Mouse (Mus musculus) gastrocnemius, adult 2 months (tissue): ENCODE results near the gene Pakap. TPM values are rescaled to one million over a fixed set of nuclear protein-coding genes. Genes with fewer than 3 reads are reported as not detected.

Source experiments
- DNase-seq: peaks from one replicate; pipeline ENCODE4 v3.0.0; 2022
- H3K27ac ChIP-seq: fragments of 200-600 bp; 2 replicates; pipeline ENCODE4 v1.8.1; 2022; ENCODE audit warnings: mild to moderate bottlenecking
- H3K4me3 ChIP-seq: fragments of 200-600 bp; 2 replicates; pipeline ENCODE4 v1.8.1; 2022; ENCODE audit warnings: mild to moderate bottlenecking, moderate library complexity
- CTCF ChIP-seq: fragments of 200-600 bp; IDR thresholded peaks from 2 replicates; pipeline ENCODE4 v1.8.1; 2022; ENCODE audit warnings: antibody characterized with exemption, mild to moderate bottlenecking, moderate library complexity
- intact Hi-C: fragments of 180-260 bp; cut with DNase I; formaldehyde crosslinking; loops from one replicate; pipeline ENCODE4 v1.15.1; 2025
- total RNA-seq, 2 experiments: library from RNA; stranded (reverse); gene quantifications; 2 replicates each; pipeline ENCODE4 v1.2.3; 2021

Gene Pakap
- total RNA-seq, 2 experiments from 2014 or later, result 4.9 to 7.0 TPM

DNA sequence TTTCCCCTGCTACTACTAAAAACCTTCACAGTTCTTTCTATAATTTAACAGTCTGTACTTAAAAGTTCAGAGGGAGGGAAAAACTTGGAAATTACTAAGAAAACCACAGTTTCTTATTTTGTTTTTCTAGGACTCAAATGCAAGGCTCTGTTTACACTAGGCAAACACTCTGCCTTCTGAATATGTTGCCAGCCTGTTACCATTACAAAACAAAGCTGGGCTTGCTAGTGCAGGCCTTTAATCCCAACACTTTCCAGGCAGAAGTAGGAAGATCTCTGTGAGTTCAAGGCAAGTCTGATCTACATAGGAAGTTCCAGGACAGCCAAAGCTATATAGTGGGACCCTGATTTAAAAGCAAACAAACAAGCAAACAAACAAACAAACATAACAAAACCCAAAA is 207.6 kb downstream of the Pakap start:
- TF ChIP-seq CTCF, result no peak
- intact Hi-C loops, result loop anchor here (5.0 kb wide), 1 partner anchor 33 kb away; no protein-coding TSS in a partner anchor
- DNase-seq, result no peak
- no peak overlapping the region for H3K4me3 ChIP-seq
- H3K27ac ChIP-seq, result no peak overlapping the region

DNA sequence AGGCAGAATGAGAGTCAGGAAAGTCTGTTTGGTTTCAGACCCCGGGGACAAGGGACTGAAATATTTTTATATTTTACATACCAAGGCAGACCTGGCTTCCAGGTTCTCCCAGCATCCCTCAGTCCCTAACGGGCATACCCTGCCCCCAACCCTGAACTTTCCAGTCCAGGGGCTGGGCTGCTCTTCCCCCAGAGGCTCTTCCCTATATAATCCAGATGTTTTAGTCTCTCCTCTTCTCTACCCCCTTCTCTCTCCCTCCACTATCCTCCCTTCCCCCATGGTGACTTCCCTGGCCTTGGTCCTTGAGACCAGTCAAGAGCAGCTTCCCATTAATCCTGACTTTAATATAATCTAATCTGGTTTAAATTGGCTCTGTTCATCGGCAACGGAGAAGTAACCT is 212.4 kb downstream of the Pakap start:
- DNase-seq, result no peak
- intact Hi-C loops, result loop anchor here (5.0 to 10.0 kb wide), 2 partner anchors 67 to 104 kb away; no protein-coding TSS in a partner anchor
- H3K4me3 ChIP-seq, result no peak overlapping the region
- no peak for TF ChIP-seq CTCF
- H3K27ac ChIP-seq, result peak overlapping the region; percentile 46

GRCm38 (mm10) chr4:57780833-57781641 is 213.1 kb downstream of the Pakap start:
- Histone ChIP-seq H3K4me3 (peak overlapping the region; percentile 28), H3K27ac (peak overlapping the region; percentile 46)
- intact Hi-C loops, result loop anchor here (5.0 to 10.0 kb wide), 2 partner anchors 66 to 104 kb away; no protein-coding TSS in a partner anchor
- peak; percentile 30 for DNase-seq
- TF ChIP-seq CTCF, result no peak

GRCm38 (mm10) chr4:57781994-57782393 is 214.0 kb downstream of the Pakap start:
- TF ChIP-seq CTCF, result peak; percentile 43
- H3K4me3 ChIP-seq, result peak overlapping the region; percentile 81
- peak; percentile 86 for DNase-seq
- intact Hi-C loops, result loop anchor here (5.0 to 10.0 kb wide), 2 partner anchors 65 to 103 kb away; no protein-coding TSS in a partner anchor
- H3K27ac ChIP-seq, result peak overlapping the region; percentile 80

DNA sequence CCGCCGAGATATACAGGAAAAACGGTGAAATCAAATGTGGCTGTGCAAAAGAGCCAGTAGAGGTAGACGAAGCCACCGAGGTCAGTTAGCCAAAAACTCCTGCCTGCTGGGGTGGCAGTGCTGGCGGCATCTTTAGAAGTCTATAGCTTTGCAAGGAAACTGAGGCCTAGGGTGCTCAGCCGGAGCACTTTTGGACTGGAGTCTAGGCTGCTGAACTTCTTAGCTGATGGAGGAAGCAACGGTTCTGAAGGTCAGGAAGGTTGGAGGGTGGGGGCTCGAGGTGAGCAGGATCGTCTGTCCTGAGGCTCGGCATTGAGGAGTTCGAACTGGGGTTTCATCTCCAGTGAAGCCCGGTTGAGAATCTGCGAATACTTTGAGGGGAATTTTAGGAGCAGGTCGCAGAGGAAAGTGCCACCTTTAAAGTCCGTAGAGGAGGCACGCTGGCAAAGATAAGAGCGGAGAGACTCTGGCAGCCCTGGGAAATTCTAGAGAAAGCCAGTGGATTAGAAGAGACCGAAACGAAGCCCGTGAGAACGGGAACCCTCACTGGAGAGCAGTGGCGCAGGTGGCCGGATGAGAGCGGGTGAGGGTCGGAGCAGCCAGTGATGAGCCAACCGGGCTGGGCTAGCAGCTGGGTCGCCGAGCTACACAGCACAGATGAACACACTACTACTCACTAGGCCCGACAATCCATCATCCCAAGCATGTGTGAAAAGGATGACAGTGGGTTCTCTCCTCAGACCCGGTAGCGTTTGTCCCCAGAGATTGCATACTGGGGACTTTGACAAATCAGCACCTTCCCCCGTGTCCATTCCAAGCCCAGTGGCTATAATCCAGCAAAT is 214.8 kb downstream of the Pakap start:
- peak overlapping the region; percentile 81 for H3K4me3 ChIP-seq
- DNase-seq, result peak; percentile 26
- no peak for TF ChIP-seq CTCF
- H3K27ac ChIP-seq, result peak overlapping the region; percentile 80
- intact Hi-C loops, result loop anchor here (5.0 to 10.0 kb wide), 2 partner anchors 65 to 102 kb away; no protein-coding TSS in a partner anchor

DNA sequence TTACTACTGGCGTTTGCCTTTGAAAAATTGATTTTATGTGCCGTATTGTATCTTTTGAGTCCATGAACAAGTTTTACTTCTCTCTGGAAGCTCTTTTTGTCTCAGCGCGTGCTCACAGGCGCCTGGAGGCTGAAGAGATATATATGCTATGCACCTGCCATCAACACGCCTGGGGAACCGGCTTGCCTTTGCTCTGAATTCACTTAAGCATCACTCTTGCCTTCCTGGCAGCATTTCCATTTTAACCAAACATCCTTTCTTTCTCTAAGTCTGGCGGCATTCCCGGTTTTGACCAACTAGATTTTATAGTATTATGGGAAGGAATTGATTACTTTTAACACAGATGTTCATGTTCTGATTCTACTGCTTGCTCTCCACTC is 215.4 kb downstream of the Pakap start:
- intact Hi-C loops, result loop anchor here (5.0 to 10.0 kb wide), 2 partner anchors 64 to 101 kb away; no protein-coding TSS in a partner anchor
- Histone ChIP-seq H3K4me3 (peak overlapping the region; percentile 81), H3K27ac (peak overlapping the region; percentile 80)
- no peak for TF ChIP-seq CTCF
- DNase-seq, result no peak

- peak overlapping the region; percentile 81 for H3K4me3 ChIP-seq
- intact Hi-C loops, result loop anchor here (5.0 to 10.0 kb wide), 2 partner anchors 63 to 101 kb away; no protein-coding TSS in a partner anchor
- DNase-seq, result peak; percentile 55
- no peak for TF ChIP-seq CTCF
- peak overlapping the region; percentile 80 for H3K27ac ChIP-seq
Observed at GRCm38 (mm10) chr4:57783853-57784600, 216.0 kb downstream of the Pakap start.

DNA sequence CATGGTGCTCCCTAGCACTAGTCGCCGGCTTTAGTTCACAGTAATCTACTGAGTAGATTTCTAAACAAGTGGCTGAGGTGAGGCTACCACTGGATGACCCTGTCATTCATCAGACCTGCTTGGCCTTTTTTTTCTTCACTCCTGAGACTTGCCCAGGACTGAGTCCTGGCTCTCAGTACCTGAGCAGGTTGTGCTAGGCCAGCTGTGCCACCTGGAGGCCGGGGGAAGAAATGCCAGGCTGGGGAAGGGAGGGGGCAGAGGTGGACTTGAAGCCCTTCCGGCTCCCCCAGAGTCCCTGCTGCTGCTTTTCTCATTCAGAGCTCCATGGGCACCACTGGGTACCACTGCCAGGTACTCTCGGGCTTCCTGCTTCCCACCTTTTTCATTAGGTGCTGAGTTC is 220.7 kb downstream of the Pakap start:
- Histone ChIP-seq H3K27ac (no peak overlapping the region), H3K4me3 (no peak overlapping the region)
- TF ChIP-seq CTCF, result peak; percentile 73
- peak; percentile 66 for DNase-seq
- intact Hi-C loops, result loop anchor here (1.0 to 10.0 kb wide), 2 partner anchors 96 to 115 kb away; no protein-coding TSS in a partner anchor

DNA sequence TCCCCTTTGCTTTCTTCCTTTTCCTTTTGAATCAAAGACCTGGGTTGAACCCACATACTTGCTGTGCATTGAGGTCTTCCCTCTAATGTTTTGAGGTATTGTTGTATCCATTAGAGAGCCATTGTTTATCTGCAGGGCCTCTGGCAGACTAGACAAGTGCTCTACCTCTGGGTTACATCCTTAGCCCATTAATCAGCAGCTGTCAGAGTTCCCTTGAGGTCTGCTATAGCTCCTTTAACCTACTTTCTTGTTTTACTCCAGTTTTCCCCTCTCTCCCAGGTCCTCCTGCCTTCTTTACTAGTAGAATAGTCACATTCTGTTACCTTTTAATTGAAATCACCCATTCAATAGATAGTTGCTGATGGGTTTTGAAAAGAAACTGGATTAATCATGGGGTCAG is 221.1 kb downstream of the Pakap start:
- TF ChIP-seq CTCF, result no peak
- no peak overlapping the region for H3K4me3 ChIP-seq
- H3K27ac ChIP-seq, result no peak overlapping the region
- DNase-seq, result no peak
- intact Hi-C loops, result loop anchor here (10.0 kb wide), 1 partner anchor 96 kb away; no protein-coding TSS in a partner anchor

- DNase-seq, result no peak
Observed at GRCm38 (mm10) chr4:57793989-57794388, 226.0 kb downstream of the Pakap start.

DNA sequence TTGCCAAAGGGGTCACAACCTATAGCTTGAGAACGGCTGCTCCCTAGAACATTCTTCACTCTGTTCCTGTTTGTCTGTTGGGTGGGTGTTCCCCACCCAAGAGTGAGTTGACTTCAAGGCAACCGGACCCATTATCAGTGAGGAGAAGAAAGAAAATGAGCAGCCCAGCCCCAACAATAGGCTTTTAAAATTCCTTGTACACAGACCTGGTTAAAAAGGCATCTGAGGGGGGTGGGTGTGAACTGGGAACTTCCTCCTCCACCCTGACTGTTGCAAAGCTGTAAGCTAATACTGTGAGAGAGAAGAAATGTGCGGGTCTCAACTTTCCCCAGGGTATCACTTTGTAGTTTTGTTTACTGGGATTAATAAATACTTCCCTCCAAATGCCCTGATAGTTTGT is 226.6 kb downstream of the Pakap start:
- H3K4me3 ChIP-seq, result no peak overlapping the region
- no peak for TF ChIP-seq CTCF
- intact Hi-C loops, result no loop called here
- H3K27ac ChIP-seq, result peak overlapping the region; percentile 66
- DNase-seq, result no peak

More at GRCm38 (mm10) chr4:57793989-57794388, 226.0 kb downstream of the Pakap start:
- Histone ChIP-seq H3K27ac (peak overlapping the region; percentile 66), H3K4me3 (no peak overlapping the region)
- intact Hi-C loops, result no loop called here
- no peak for TF ChIP-seq CTCF
